Mouse (Mus musculus): Measurements from ENCODE around the gene Hnrnpr. TPM values are rescaled to one million over a fixed set of nuclear protein-coding genes. Genes with fewer than 3 reads are reported as not detected.

Gene Hnrnpr
- polyA plus RNA-seq, 1 experiment from 2014 or later: 254 TPM

DNA sequence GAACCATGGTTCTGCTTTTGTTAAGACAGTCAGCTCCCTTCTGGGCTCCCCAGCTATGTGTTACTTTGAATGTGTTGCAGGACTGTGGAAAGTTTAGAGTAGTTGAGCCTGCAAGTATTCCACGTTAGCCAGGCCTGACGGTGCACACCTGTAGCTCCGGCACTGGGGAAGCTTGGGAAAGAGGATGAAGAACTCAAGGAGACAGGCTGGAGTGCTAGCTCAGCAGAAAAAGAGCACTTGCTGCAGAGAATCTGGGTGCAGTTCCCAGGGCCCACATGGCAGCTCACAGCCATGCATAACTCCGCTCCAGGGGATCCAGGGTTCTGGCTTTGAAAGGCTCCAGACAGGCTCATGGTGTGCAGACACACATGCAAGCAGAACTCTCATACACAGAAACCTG, 46.7 kb downstream of the Hnrnpr start:
- Histone ChIP-seq H3K4me3 (replicated peaks) (no peak overlapping the region), H3K36me3 (peaks cover 70% of the 10 kb centered on the region), H3K9me3 (no peaks in the 10 kb centered on the region), H3K4me2 (replicated peaks) (no peak overlapping the region), H3K27ac (no peak overlapping the region), H3K27me3 (no peaks in the 10 kb centered on the region), H3K4me1 (replicated peaks) (no peaks in the 10 kb centered on the region), H3K9ac (replicated peaks) (no peak overlapping the region)
- ATAC-seq: no peak
- WGBS: 94% methylated on average over 4 of the region's 4 CpGs

DNA sequence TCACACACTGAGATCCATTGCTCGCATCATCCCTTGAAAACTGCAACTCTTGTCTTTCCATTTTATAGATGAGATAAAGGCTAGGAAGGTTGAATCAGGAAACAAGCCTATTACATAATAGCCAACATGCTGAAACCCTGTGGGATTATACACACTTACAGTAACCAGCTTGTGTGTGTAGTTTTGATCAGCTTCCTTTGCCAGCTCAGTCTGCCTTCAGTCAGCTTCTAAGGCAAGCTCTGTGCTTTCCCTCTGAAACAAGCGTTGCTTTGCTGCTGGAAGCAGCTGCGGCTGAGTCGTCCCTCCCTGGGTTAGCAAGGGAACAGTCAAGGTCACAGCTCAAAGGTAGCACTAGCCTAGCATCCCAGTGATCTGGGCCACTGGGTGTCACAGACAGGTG, 57.1 kb downstream of the Hnrnpr start:
- Histone ChIP-seq H3K9me3 (no peaks in the 10 kb centered on the region), H3K27me3 (no peaks in the 10 kb centered on the region), H3K4me3 (replicated peaks) (no peak overlapping the region), H3K27ac (no peak overlapping the region), H3K9ac (replicated peaks) (no peak overlapping the region), H3K4me1 (replicated peaks) (no peaks in the 10 kb centered on the region), H3K36me3 (no peaks in the 10 kb centered on the region), H3K4me2 (replicated peaks) (no peak overlapping the region)
- WGBS: 65% methylated on average over 4 of the region's 4 CpGs
- ATAC-seq: no peak

DNA sequence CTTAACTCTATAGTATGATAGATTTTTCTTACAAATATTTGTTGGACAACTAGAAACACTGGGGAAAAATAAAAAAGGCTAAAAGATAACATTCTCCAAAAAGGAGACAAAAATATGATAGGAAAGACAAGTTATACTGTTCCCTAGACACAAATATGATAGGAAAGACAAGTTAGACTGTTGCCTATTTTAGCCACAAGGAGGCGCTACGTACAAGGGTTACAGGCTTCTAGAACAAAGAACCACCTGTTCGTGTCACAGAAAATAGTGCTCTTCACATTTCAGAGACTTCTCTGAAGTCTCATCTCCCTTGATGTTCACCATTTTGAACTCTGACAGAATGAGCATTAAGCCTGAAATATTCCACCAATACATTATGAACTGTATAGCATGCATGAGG, 59.0 kb downstream of the Hnrnpr start:
- 4% methylated on average over 3 of the region's 3 CpGs for WGBS
- Histone ChIP-seq H3K36me3 (no peaks in the 10 kb centered on the region), H3K9me3 (no peaks in the 10 kb centered on the region), H3K4me2 (replicated peaks) (no peak overlapping the region), H3K4me3 (replicated peaks) (no peak overlapping the region), H3K27me3 (no peaks in the 10 kb centered on the region), H3K4me1 (replicated peaks) (peaks cover 13% of the 10 kb centered on the region), H3K27ac (no peak overlapping the region), H3K9ac (replicated peaks) (no peak overlapping the region)
- no peak for ATAC-seq

DNA sequence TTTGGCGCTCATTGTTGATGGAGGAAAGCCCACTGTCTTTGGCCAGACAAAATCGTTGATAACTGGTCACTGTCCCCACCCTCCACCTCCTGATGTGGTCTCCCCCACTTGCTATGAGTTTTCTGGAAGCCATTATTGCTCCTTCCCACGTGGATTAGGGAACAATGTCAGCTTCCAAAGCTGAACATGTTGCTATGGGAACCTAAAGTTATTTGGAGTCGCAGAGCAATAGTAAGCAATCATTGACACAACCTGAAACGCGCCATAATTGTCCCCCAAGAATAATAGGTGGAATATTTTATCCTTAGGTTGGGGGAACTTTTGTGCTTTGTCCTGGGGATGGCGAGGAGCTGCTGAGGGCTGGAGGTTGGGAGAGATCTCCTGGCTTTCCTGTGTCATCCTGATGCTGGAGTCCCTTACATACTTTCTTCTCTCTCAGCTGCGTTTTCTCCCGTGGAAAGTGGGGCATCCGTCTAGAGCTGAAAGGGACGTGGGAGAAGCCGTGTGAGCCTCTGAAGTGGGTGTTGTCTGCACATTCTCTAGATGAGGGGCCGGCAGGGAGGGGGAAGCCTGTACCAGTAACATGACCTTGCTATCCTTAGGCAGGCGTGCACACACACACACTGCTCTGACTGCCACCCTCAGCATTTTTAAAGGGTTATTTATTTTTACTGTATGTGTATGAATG, 62.9 kb downstream of the Hnrnpr start:
- Histone ChIP-seq H3K27me3 (no peaks in the 10 kb centered on the region), H3K4me3 (replicated peaks) (no peak overlapping the region), H3K27ac (no peak overlapping the region), H3K36me3 (no peaks in the 10 kb centered on the region), H3K9ac (replicated peaks) (no peak overlapping the region), H3K4me1 (replicated peaks) (peaks cover 13% of the 10 kb centered on the region), H3K4me2 (replicated peaks) (no peak overlapping the region), H3K9me3 (no peaks in the 10 kb centered on the region)
- 29% methylated on average over 14 of the region's 14 CpGs for WGBS
- ATAC-seq: no peak

DNA sequence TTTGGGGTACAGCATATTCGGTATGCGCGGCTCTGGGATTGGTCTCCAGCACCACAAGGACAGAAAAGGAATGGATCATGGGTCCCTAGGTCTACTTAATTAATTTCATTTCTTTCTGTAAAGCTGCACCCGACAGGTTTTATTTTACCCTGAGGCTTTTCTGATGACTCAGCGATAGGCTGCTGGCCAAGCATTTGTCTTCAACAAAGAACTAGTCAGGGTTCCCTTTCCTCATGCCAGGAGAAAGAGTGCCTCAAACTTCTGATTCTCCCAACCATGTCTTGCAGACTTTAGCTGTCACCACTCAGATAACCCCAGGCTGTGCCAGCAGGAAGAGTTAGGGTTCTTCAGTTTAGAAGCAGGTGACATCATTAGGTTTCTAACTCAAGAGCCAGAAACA, 66.3 kb downstream of the Hnrnpr start:
- Histone ChIP-seq H3K4me1 (replicated peaks) (peaks cover 13% of the 10 kb centered on the region), H3K27ac (no peak overlapping the region), H3K4me2 (replicated peaks) (no peak overlapping the region), H3K9ac (replicated peaks) (no peak overlapping the region), H3K4me3 (replicated peaks) (no peak overlapping the region), H3K36me3 (no peaks in the 10 kb centered on the region), H3K9me3 (no peaks in the 10 kb centered on the region), H3K27me3 (no peaks in the 10 kb centered on the region)
- ATAC-seq: no peak
- 94% methylated on average over 5 of the region's 5 CpGs for WGBS

DNA sequence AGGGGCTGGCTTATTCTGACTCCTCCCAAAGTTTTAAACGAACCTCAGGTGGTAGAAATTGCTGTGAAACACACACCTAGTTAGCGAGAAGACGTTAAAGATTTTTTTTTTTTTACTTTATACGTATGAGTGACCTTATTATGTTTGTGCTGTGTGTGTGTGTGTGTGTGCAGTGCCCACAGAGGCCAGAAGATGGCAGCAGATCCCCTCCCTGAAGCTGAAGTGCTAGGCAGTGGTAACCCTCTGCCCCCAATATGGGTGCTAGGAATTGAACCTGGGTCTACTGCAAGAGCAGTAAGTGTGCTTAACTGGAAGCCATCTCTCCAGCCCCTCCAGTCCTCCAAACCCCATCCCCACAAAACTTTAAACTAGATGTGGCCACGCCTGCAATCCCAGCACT, 72.3 kb downstream of the Hnrnpr start:
- H3K27ac ChIP-seq: no peak overlapping the region
- H3K9ac ChIP-seq (replicated peaks): no peak overlapping the region
- H3K36me3 ChIP-seq: no peaks in the 10 kb centered on the region
- 85% methylated on average over 5 of the region's 5 CpGs for WGBS
- no peak overlapping the region for H3K4me3 ChIP-seq (replicated peaks)
- no peak overlapping the region for H3K4me2 ChIP-seq (replicated peaks)
- no peaks in the 10 kb centered on the region for H3K4me1 ChIP-seq (replicated peaks)
- H3K27me3 ChIP-seq: no peaks in the 10 kb centered on the region
- no peak for ATAC-seq
- no peaks in the 10 kb centered on the region for H3K9me3 ChIP-seq

DNA sequence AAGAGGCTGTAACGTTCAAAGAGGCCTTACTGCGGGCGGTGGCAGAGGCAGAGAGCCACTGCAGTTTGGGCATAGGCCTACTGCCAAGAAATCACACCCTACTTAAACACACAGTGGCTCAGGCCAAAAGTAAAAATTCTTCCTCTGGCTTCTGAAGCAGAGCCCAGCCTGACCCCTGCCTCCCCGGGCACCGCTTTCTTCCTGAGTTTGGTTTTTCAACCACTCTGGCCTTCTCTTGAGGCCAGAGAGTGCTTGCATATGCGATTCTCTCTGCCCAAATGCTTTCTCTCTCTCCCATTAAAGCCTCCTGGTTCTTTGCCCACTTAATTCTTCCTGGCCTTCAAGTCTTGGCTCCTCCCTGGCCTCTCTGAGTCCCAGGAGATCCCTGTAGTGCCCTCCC, 73.1 kb downstream of the Hnrnpr start:
- Histone ChIP-seq H3K27ac (no peak overlapping the region), H3K36me3 (no peaks in the 10 kb centered on the region), H3K4me1 (replicated peaks) (no peaks in the 10 kb centered on the region), H3K9me3 (no peaks in the 10 kb centered on the region), H3K9ac (replicated peaks) (no peak overlapping the region), H3K4me3 (replicated peaks) (no peak overlapping the region), H3K4me2 (replicated peaks) (no peak overlapping the region), H3K27me3 (no peaks in the 10 kb centered on the region)
- 86% methylated on average over 6 of the region's 6 CpGs for WGBS
- no peak for ATAC-seq

DNA sequence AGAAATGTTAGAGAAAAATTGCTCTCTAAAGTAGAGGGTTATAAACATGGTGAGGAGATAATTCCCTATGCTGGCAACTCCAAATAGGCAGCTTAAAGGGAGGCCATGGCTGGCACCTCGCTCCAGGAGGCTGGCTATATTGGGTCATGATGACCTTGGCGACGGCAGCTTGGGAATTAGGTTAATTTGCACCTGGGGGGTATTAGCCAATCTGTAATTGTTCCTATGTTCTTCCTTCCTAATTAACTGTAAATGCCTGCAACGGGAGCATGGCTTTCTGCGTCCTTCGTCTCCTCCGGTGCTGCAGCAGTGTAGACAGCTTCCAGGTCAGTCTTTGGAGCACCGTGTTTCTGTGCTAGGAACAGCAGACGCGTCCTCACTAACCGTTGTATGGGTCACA, 76.5 kb downstream of the Hnrnpr start:
- no peaks in the 10 kb centered on the region for H3K9me3 ChIP-seq
- ATAC-seq: no peak
- no peak overlapping the region for H3K9ac ChIP-seq (replicated peaks)
- no peaks in the 10 kb centered on the region for H3K27me3 ChIP-seq
- H3K4me1 ChIP-seq (replicated peaks): no peaks in the 10 kb centered on the region
- H3K4me2 ChIP-seq (replicated peaks): no peak overlapping the region
- WGBS: 77% methylated on average over 11 of the region's 11 CpGs
- no peaks in the 10 kb centered on the region for H3K36me3 ChIP-seq
- no peak overlapping the region for H3K27ac ChIP-seq
- H3K4me3 ChIP-seq (replicated peaks): no peak overlapping the region

DNA sequence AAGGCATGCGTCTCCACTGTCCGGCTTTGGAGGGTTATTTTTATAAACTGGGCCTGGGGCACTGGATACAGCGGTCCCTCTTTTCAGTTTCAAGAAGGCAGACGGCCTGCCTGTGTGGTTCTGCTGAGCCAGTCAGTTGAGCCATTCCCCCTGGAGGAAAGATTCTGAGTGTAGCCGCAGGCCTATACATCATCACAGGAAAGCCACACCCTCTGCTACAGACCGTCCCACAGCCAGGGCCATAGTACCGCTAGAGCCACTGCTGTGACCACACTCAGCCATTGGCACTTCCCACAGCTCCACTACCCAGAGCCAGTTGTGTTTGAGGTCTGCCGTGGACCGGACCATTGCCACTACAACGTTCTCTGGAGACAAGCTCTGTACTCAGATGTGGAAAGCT, 91.1 kb downstream of the Hnrnpr start:
- no peaks in the 10 kb centered on the region for H3K36me3 ChIP-seq
- no peak overlapping the region for H3K27ac ChIP-seq
- no peak overlapping the region for H3K9ac ChIP-seq (replicated peaks)
- no peaks in the 10 kb centered on the region for H3K9me3 ChIP-seq
- H3K4me3 ChIP-seq (replicated peaks): no peak overlapping the region
- H3K4me2 ChIP-seq (replicated peaks): no peak overlapping the region
- no peaks in the 10 kb centered on the region for H3K27me3 ChIP-seq
- ATAC-seq: no peak
- WGBS: 91% methylated on average over 10 of the region's 10 CpGs
- no peaks in the 10 kb centered on the region for H3K4me1 ChIP-seq (replicated peaks)

DNA sequence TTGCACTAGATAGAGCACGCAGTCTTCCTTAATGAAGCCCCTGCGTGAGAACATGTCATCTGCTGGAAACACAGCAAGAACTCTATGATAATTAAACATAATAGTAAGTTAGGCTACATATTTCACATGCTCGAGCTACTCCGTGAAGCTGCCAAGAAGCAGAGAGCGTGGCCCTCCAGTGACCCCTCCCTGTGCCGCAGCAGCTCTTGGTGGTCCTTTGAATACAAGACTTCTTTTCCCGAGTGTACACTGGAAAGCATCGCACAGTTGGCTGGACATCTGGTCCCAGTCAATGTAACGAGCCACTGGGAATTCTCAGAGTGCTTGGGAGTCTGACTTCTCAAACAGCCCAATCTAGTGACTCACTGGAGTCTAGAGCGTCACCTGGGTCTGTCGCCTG, 97.1 kb downstream of the Hnrnpr start:
- WGBS: 72% methylated on average over 11 of the region's 11 CpGs
- no peaks in the 10 kb centered on the region for H3K36me3 ChIP-seq
- H3K27me3 ChIP-seq: no peaks in the 10 kb centered on the region
- H3K9ac ChIP-seq (replicated peaks): no peak overlapping the region
- ATAC-seq: no peak
- no peak overlapping the region for H3K4me2 ChIP-seq (replicated peaks)
- no peaks in the 10 kb centered on the region for H3K4me1 ChIP-seq (replicated peaks)
- no peak overlapping the region for H3K27ac ChIP-seq
- no peak overlapping the region for H3K4me3 ChIP-seq (replicated peaks)
- no peaks in the 10 kb centered on the region for H3K9me3 ChIP-seq

Other genes starting within 250 kb of the Hnrnpr start
- gene Id3, start 167.4 kb upstream of the Hnrnpr start, polyA plus RNA-seq (2015; fragmentation: Nextera tagmentation; extraction: Ambion mirVana): 175 and 214 TPM in 2 replicates
- 3.8 and 4.0 TPM in 2 replicates for gene E2f2, start 138.5 kb upstream of the Hnrnpr start, polyA plus RNA-seq (2015; fragmentation: Nextera tagmentation; extraction: Ambion mirVana)
- 3.9 and 4.5 TPM in 2 replicates for gene Asap3, start 104.6 kb upstream of the Hnrnpr start, polyA plus RNA-seq (2015; fragmentation: Nextera tagmentation; extraction: Ambion mirVana)
- gene Tcea3, start 63.2 kb upstream of the Hnrnpr start, polyA plus RNA-seq (2015; fragmentation: Nextera tagmentation; extraction: Ambion mirVana): 0.87 and 1.1 TPM in 2 replicates
- gene Zfp46, start 26.3 kb upstream of the Hnrnpr start, polyA plus RNA-seq (2015; fragmentation: Nextera tagmentation; extraction: Ambion mirVana): 39.5 and 40.7 TPM in 2 replicates
- gene Htr1d, start 112.6 kb downstream of the Hnrnpr start, polyA plus RNA-seq (2015; fragmentation: Nextera tagmentation; extraction: Ambion mirVana): 0.19 and 0.52 TPM in 2 replicates
- gene 6030445D17Rik, start 151.3 kb downstream of the Hnrnpr start, polyA plus RNA-seq (2015; fragmentation: Nextera tagmentation; extraction: Ambion mirVana): 0.12 TPM in 1 of 2 replicates, not detected in the other
- 68.1 and 79.1 TPM in 2 replicates for gene Luzp1, start 158.8 kb downstream of the Hnrnpr start, polyA plus RNA-seq (2015; fragmentation: Nextera tagmentation; extraction: Ambion mirVana)